Mouse (Mus musculus) 416B (cell line): ENCODE results near the gene 1810010D01Rik.

Experiments
- DNase-seq: peaks from one replicate; pipeline ENCODE4 v3.0.0; 2011; ENCODE audit warnings: low read depth

1810010D01Rik gene

GRCm38 (mm10) chr7:145208006-145208405 lies at the start of gene 1810010D01Rik:
TSS of gene 1810010D01Rik (minus strand) at chr7:145208119.
- no peak for DNase-seq

- no peak for DNase-seq
Observed at GRCm38 (mm10) chr7:145256092-145256491, 48.2 kb upstream of the 1810010D01Rik start.

GRCm38 (mm10) chr7:145253986-145254630 lies 46.2 kb upstream of the 1810010D01Rik start:
- no peak for DNase-seq

GRCm38 (mm10) chr7:145252715-145253476 lies 45.0 kb upstream of the 1810010D01Rik start:
- DNase-seq: peak; percentile 79

- DNase-seq: no peak
Observed at GRCm38 (mm10) chr7:145250225-145250624, 42.3 kb upstream of the 1810010D01Rik start.

- peak; percentile 91 for DNase-seq
Observed at GRCm38 (mm10) chr7:145248911-145249310, 41.0 kb upstream of the 1810010D01Rik start.

GRCm38 (mm10) chr7:145242851-145243712 lies 35.2 kb upstream of the 1810010D01Rik start:
- DNase-seq: peak; percentile 73

- DNase-seq: no peak
Observed at GRCm38 (mm10) chr7:145242028-145242427, 34.1 kb upstream of the 1810010D01Rik start.

GRCm38 (mm10) chr7:145240929-145241328 lies 33.0 kb upstream of the 1810010D01Rik start:
- no peak for DNase-seq

GRCm38 (mm10) chr7:145239736-145240505 lies 32.0 kb upstream of the 1810010D01Rik start:
- no peak for DNase-seq

GRCm38 (mm10) chr7:145239145-145239544 lies 31.2 kb upstream of the 1810010D01Rik start:
- DNase-seq: no peak

GRCm38 (mm10) chr7:145234841-145235790 lies 27.2 kb upstream of the 1810010D01Rik start:
- no peak for DNase-seq

GRCm38 (mm10) chr7:145231659-145232058 lies 23.7 kb upstream of the 1810010D01Rik start:
- no peak for DNase-seq

- no peak for DNase-seq
Observed at GRCm38 (mm10) chr7:145226641-145227040, 18.7 kb upstream of the 1810010D01Rik start.

- DNase-seq: no peak
Observed at GRCm38 (mm10) chr7:145225626-145226025, 17.7 kb upstream of the 1810010D01Rik start.

GRCm38 (mm10) chr7:145221841-145222689 lies 14.1 kb upstream of the 1810010D01Rik start:
- DNase-seq: peak; percentile 81

- no peak for DNase-seq
Observed at GRCm38 (mm10) chr7:145221346-145221745, 13.4 kb upstream of the 1810010D01Rik start.

- no peak for DNase-seq
Observed at GRCm38 (mm10) chr7:145219420-145219831, 11.5 kb upstream of the 1810010D01Rik start.

- peak; percentile 15 for DNase-seq
Observed at GRCm38 (mm10) chr7:145216591-145216990, 8.7 kb upstream of the 1810010D01Rik start.
